Mouse (Mus musculus): ENCODE measurements at regions not wholly inside any gene's neighbourhood (a gene's known extent, or its start where the extent isn't known, plus 50 kb on each side); places are given as distances from the start of the nearest gene placed in this dataset.

DNA sequence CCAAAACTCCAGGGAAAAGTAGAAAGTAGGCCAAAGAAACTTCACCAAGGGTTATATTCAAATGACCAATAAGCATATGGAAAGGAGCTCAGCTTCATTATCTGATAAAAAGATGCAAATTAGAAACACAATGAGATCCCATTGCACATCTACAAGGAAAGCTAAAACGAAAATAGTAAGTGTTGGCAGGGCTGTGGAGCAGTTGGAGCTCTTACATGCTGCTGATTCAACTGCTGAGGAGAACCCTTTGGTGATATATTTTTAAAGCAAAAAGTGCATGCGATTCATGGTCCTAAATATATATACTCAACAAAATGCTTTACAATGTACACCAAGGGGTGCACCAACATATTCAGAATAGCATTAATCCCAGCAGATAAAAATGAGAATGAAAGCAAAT is 218.5 kb upstream of the Gria1 start:
- Histone ChIP-seq H3K27ac (no peak overlapping the region), H3K4me2 (ENCODE audit: low read depth, low read length) (no peak overlapping the region), H3K27me3 (ENCODE audit: insufficient read depth, low read length) (no peaks in the 10 kb centered on the region), H3K36me3 (ENCODE audit: insufficient read depth, low read length) (no peaks in the 10 kb centered on the region), H3K9ac (replicated peaks; ENCODE audit: low read length) (no peak overlapping the region), H3K9me3 (ENCODE audit: low read length) (no peaks in the 10 kb centered on the region), H3K4me1 (ENCODE audit: insufficient read depth, low read length) (no peaks in the 10 kb centered on the region), H3K4me3 (ENCODE audit: low read length) (no peak overlapping the region)
- WGBS = 75% methylated on average over 2 of the region's 2 CpGs
- ATAC-seq = no peak
- no peak for TF ChIP-seq CTCF (IDR thresholded peaks at IDR 0.05; ENCODE audit: low read depth)
- no peak for DNase-seq (ENCODE audit: low spot score)

GRCm38 (mm10) chr11:56807314-56807713 is 203.9 kb upstream of the Gria1 start:
- Histone ChIP-seq H3K27ac (no peak overlapping the region), H3K27me3 (ENCODE audit: insufficient read depth, low read length) (no peaks in the 10 kb centered on the region), H3K4me1 (ENCODE audit: insufficient read depth, low read length) (no peaks in the 10 kb centered on the region), H3K9me3 (ENCODE audit: low read length) (no peaks in the 10 kb centered on the region), H3K4me3 (ENCODE audit: low read length) (no peak overlapping the region), H3K9ac (replicated peaks; ENCODE audit: low read length) (no peak overlapping the region), H3K36me3 (ENCODE audit: insufficient read depth, low read length) (no peaks in the 10 kb centered on the region), H3K4me2 (ENCODE audit: low read depth, low read length) (no peak overlapping the region)
- no peak for TF ChIP-seq CTCF (IDR thresholded peaks at IDR 0.05; ENCODE audit: low read depth)
- no peak for DNase-seq (ENCODE audit: low spot score)
- 83% methylated on average over 4 of the region's 4 CpGs for WGBS
- ATAC-seq = no peak

DNA sequence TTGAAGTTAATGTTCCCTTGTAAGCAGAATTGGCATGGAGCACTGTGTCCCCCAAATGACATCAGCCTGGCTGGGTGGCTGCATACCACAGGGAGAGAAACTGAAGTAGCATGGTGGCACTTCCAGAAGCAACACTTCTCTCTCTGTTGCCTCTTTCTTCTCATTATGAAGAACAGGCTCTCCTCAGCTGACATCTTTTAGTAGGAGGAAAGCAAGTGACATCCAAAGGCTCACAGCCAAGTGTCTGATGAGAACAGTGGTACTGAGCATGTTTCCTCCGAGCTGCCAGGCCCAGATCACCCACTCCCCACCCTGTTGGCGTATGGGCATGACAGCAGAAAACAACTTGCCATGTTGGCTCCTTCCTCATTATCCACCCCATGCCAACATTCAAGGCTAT is 201.0 kb upstream of the Gria1 start:
- ATAC-seq = no peak

GRCm38 (mm10) chr11:56812121-56812520 is 199.1 kb upstream of the Gria1 start:
- Histone ChIP-seq H3K27ac (no peak overlapping the region), H3K36me3 (ENCODE audit: insufficient read depth, low read length) (no peaks in the 10 kb centered on the region), H3K4me1 (ENCODE audit: insufficient read depth, low read length) (no peaks in the 10 kb centered on the region), H3K9me3 (ENCODE audit: low read length) (no peaks in the 10 kb centered on the region), H3K27me3 (ENCODE audit: insufficient read depth, low read length) (no peaks in the 10 kb centered on the region), H3K9ac (replicated peaks; ENCODE audit: low read length) (no peak overlapping the region), H3K4me3 (ENCODE audit: low read length) (no peak overlapping the region), H3K4me2 (ENCODE audit: low read depth, low read length) (no peak overlapping the region)
- DNase-seq (ENCODE audit: low spot score) (no peak), ATAC-seq (no peak)
- TF ChIP-seq CTCF (IDR thresholded peaks at IDR 0.05; ENCODE audit: low read depth) = no peak
- 62% methylated on average over 4 of the region's 4 CpGs for WGBS

More for the DNA sequence above, 201.0 kb upstream of the Gria1 start:
- WGBS = 60% methylated on average over 2 of the region's 2 CpGs
- Histone ChIP-seq H3K9ac (replicated peaks; ENCODE audit: low read length) (no peak overlapping the region), H3K9me3 (ENCODE audit: low read length) (no peaks in the 10 kb centered on the region), H3K4me1 (ENCODE audit: insufficient read depth, low read length) (no peaks in the 10 kb centered on the region), H3K4me2 (ENCODE audit: low read depth, low read length) (no peak overlapping the region), H3K27me3 (ENCODE audit: insufficient read depth, low read length) (no peaks in the 10 kb centered on the region), H3K36me3 (ENCODE audit: insufficient read depth, low read length) (no peaks in the 10 kb centered on the region), H3K27ac (no peak overlapping the region), H3K4me3 (ENCODE audit: low read length) (no peak overlapping the region)
- DNase-seq (ENCODE audit: low spot score) = peak; percentile 8
- no peak for TF ChIP-seq CTCF (IDR thresholded peaks at IDR 0.05; ENCODE audit: low read depth)

GRCm38 (mm10) chr11:56823471-56823870 is 187.7 kb upstream of the Gria1 start:
- TF ChIP-seq CTCF (IDR thresholded peaks at IDR 0.05; ENCODE audit: low read depth) = no peak
- H3K9ac ChIP-seq (replicated peaks; ENCODE audit: low read length) = no peak overlapping the region

DNA sequence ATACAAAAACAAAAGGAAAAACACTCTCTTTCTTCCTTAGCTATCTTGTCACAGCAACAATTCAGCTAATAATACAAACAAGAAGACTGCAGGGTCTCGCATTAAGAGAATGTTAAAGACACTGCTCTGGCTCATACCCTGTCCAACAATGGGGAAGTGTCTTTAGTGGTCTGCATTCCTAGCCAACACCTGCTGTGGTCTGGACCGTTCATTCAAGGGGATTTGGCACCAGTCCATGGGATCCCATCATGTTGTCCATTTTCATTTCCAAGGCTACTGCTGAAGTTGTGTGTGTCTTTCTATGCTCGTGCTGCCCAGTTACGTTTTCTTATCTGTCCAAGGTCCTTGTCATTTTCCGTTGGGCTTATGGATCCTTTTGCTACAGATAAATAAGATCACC is 183.7 kb upstream of the Gria1 start:
- no peak for TF ChIP-seq CTCF (IDR thresholded peaks at IDR 0.05; ENCODE audit: low read depth)
- Histone ChIP-seq H3K9me3 (ENCODE audit: low read length) (no peaks in the 10 kb centered on the region), H3K4me1 (ENCODE audit: insufficient read depth, low read length) (no peaks in the 10 kb centered on the region), H3K36me3 (ENCODE audit: insufficient read depth, low read length) (no peaks in the 10 kb centered on the region), H3K9ac (replicated peaks; ENCODE audit: low read length) (no peak overlapping the region), H3K27ac (no peak overlapping the region), H3K4me3 (ENCODE audit: low read length) (no peak overlapping the region), H3K4me2 (ENCODE audit: low read depth, low read length) (no peak overlapping the region), H3K27me3 (ENCODE audit: insufficient read depth, low read length) (no peaks in the 10 kb centered on the region)
- whole genome bisulfite sequencing = 48% methylated on average over 5 of the region's 5 CpGs
- DNase-seq (ENCODE audit: low spot score) (peak; percentile 74), ATAC-seq (no peak)

More at GRCm38 (mm10) chr11:56823471-56823870, 187.7 kb upstream of the Gria1 start:
- Histone ChIP-seq H3K9me3 (ENCODE audit: low read length) (no peaks in the 10 kb centered on the region), H3K4me1 (ENCODE audit: insufficient read depth, low read length) (no peaks in the 10 kb centered on the region), H3K4me3 (ENCODE audit: low read length) (no peak overlapping the region), H3K36me3 (ENCODE audit: insufficient read depth, low read length) (no peaks in the 10 kb centered on the region), H3K27ac (no peak overlapping the region), H3K27me3 (ENCODE audit: insufficient read depth, low read length) (no peaks in the 10 kb centered on the region), H3K4me2 (ENCODE audit: low read depth, low read length) (no peak overlapping the region)
- no peak for DNase-seq (ENCODE audit: low spot score)
- ATAC-seq = no peak

- no peaks in the 10 kb centered on the region for H3K9me3 ChIP-seq (ENCODE audit: low read length)
- peak; percentile 44 for DNase-seq (ENCODE audit: low spot score)
These were observed 148.5 kb upstream of the Gria1 start for GRCm38 (mm10) chr11:56862649-56863048.

More at GRCm38 (mm10) chr11:56862649-56863048, 148.5 kb upstream of the Gria1 start:
- no peak for TF ChIP-seq CTCF (IDR thresholded peaks at IDR 0.05; ENCODE audit: low read depth)
- Histone ChIP-seq H3K27me3 (ENCODE audit: insufficient read depth, low read length) (no peaks in the 10 kb centered on the region), H3K4me1 (ENCODE audit: insufficient read depth, low read length) (no peaks in the 10 kb centered on the region), H3K9ac (replicated peaks; ENCODE audit: low read length) (no peak overlapping the region), H3K4me2 (ENCODE audit: low read depth, low read length) (no peak overlapping the region), H3K27ac (no peak overlapping the region), H3K36me3 (ENCODE audit: insufficient read depth, low read length) (no peaks in the 10 kb centered on the region), H3K4me3 (ENCODE audit: low read length) (no peak overlapping the region)
- WGBS = 55% methylated on average over 4 of the region's 4 CpGs
- no peak for ATAC-seq
